8 mouse cellular contexts compared by ENCODE assay signal in genomic region chr14:48083836-48084812, GRCm38 (mm10). TPM values are rescaled to one million over a fixed set of nuclear protein-coding genes. Genes with fewer than 3 reads are reported as not detected.
DNase-seq lines count a peak whose midpoint lies in the region; ATAC-seq lines count a peak whose summit lies in the region.

No protein-coding gene starts in this region.

- peak; percentile 89 for ATAC-seq in forebrain, embryonic 15.5 days (replicated peaks)
- no peak for ATAC-seq in forebrain, embryonic 11.5 days (replicated peaks; ENCODE audit: low FRiP score)
- no peak for ATAC-seq in intestine, embryonic 16.5 days

- peak overlapping the region; percentile 30 for H3K4me2 ChIP-seq in forebrain, embryonic 15.5 days (replicated peaks)
- no peak overlapping the region for H3K4me2 ChIP-seq in forebrain, embryonic 11.5 days (ENCODE audit: low read depth, low read length, severe bottlenecking)
- H3K4me2 ChIP-seq in intestine, embryonic 16.5 days (ENCODE audit: low read depth, low read length), result no peak overlapping the region

- H3K27ac ChIP-seq in forebrain, embryonic 15.5 days (replicated peaks), result peak overlapping the region; percentile 73
- H3K27ac ChIP-seq in forebrain, embryonic 11.5 days (ENCODE audit: low read depth, low read length), result no peak overlapping the region
- H3K27ac ChIP-seq in intestine, embryonic 16.5 days (ENCODE audit: low read length), result no peak overlapping the region

- no peak overlapping the region for H3K9ac ChIP-seq in forebrain, embryonic 15.5 days (replicated peaks)
- no peak overlapping the region for H3K9ac ChIP-seq in forebrain, embryonic 11.5 days (ENCODE audit: low read length)
- H3K9ac ChIP-seq in intestine, embryonic 16.5 days (ENCODE audit: low read depth, low read length), result no peak overlapping the region

- 16% methylated on average over 14 of the region's 14 CpGs for WGBS in forebrain, embryonic 15.5 days
- 46% methylated on average over 14 of the region's 14 CpGs for WGBS in forebrain, embryonic 11.5 days
- 26% methylated on average over 14 of the region's 14 CpGs for WGBS in intestine, embryonic 16.5 days

- H3K4me3 ChIP-seq in forebrain, embryonic 15.5 days, result no peak overlapping the region
- H3K4me3 ChIP-seq in forebrain, embryonic 11.5 days (ENCODE audit: low read depth, low read length), result no peak overlapping the region
- no peak overlapping the region for H3K4me3 ChIP-seq in intestine, embryonic 16.5 days (ENCODE audit: low read length)

- H3K27me3 ChIP-seq in forebrain, embryonic 15.5 days, result no peaks in the 10 kb centered on the region
- no peaks in the 10 kb centered on the region for H3K27me3 ChIP-seq in forebrain, embryonic 11.5 days (ENCODE audit: control insufficient read depth, insufficient read depth, low read length)
- no peaks in the 10 kb centered on the region for H3K27me3 ChIP-seq in intestine, embryonic 16.5 days (replicated peaks; ENCODE audit: control insufficient read depth, insufficient read depth, low read length)

- H3K9me3 ChIP-seq in forebrain, embryonic 15.5 days, result no peaks in the 10 kb centered on the region
- H3K9me3 ChIP-seq in forebrain, embryonic 11.5 days (ENCODE audit: control insufficient read depth, low read length), result no peaks in the 10 kb centered on the region
- no peaks in the 10 kb centered on the region for H3K9me3 ChIP-seq in intestine, embryonic 16.5 days (ENCODE audit: control insufficient read depth, low read length)

- no peaks in the 10 kb centered on the region for H3K36me3 ChIP-seq in forebrain, embryonic 15.5 days
- no peaks in the 10 kb centered on the region for H3K36me3 ChIP-seq in forebrain, embryonic 11.5 days (ENCODE audit: control insufficient read depth, insufficient read depth, low read length)
- no peaks in the 10 kb centered on the region for H3K36me3 ChIP-seq in intestine, embryonic 16.5 days (ENCODE audit: control insufficient read depth, insufficient read depth, low read length)

- no peak for DNase-seq in forebrain, embryonic 11.5 days (ENCODE audit: low spot score)
- peak; percentile 7 for DNase-seq in MN1 (ENCODE audit: low spot score)
- peak; percentile 14 to 41 for DNase-seq in cerebellum, postnatal 36 days
- peak; percentile 20 to 41 for DNase-seq in layer of hippocampus, postnatal 10 days (ENCODE audit: low spot score in 2 of 2)
- no peak for DNase-seq in testis, postnatal 14 days (ENCODE audit: low spot score)
- no peak for DNase-seq in frontal cortex, postnatal 14 days (ENCODE audit: low spot score in 2 of 2)

- peaks cover 23% of the 10 kb centered on the region for H3K4me1 ChIP-seq in forebrain, embryonic 15.5 days
- H3K4me1 ChIP-seq in forebrain, embryonic 11.5 days (replicated peaks; ENCODE audit: control insufficient read depth, insufficient read depth, low read length), result 0 out of 2 replicates have a peak, but pooled peaks cover 2% of the 10 kb centered on the region
- H3K4me1 ChIP-seq in intestine, embryonic 16.5 days (ENCODE audit: control insufficient read depth, insufficient read depth, low read length), result peaks cover 6% of the 10 kb centered on the region; the same call in 1 of the 2 replicates

RNA-seq across cellular contexts. Expression of gene Peli2, which starts 36.5 kb away (rescaled TPM):
- polyA plus RNA-seq in forebrain, embryonic 15.5 days (2015; fragmentation: Nextera tagmentation; extraction: Ambion mirVana), result 10.1 and 11.6 TPM in 2 replicates
- polyA plus RNA-seq in forebrain, embryonic 11.5 days (2014; fragmentation: Nextera tagmentation; extraction: Ambion mirVana), result 8.6 and 8.8 TPM in 2 replicates
- total RNA-seq in layer of hippocampus, postnatal 10 days (2021), result 10 to 100 TPM; 20.4 to 23.5 TPM
- 3.5 and 3.7 TPM in 2 replicates for polyA plus RNA-seq in intestine, embryonic 16.5 days (2015; fragmentation: Nextera tagmentation; extraction: Ambion mirVana)

Comparison
In these comparisons a context has a peak if more than half of its experiments do, and no peak if none do; other contexts are left out.
1. DNase-seq: peak in MN1 (single experiment), cerebellum, postnatal 36 days (2 of 2) and layer of hippocampus, postnatal 10 days (2 of 2); none in forebrain, embryonic 11.5 days (single experiment), testis, postnatal 14 days (single experiment) and frontal cortex, postnatal 14 days (0 of 2).